Mouse (Mus musculus): ENCODE measurements at regions not wholly inside any gene's neighbourhood (a gene's known extent, or its start where the extent isn't known, plus 50 kb on each side); places are given as distances from the start of the nearest gene placed in this dataset.

GRCm38 (mm10) chr5:101524670-101525069, 140.1 kb downstream of the Nkx6-1 start:
- TF ChIP-seq POLR2A (IDR thresholded peaks at IDR 0.05; ENCODE audit: borderline replicate concordance, extremely low read depth, insufficient read depth, insufficient read length), result no peak
- DNase-seq (ENCODE audit: low spot score) (no peak), ATAC-seq (ENCODE audit: low FRiP score, low read depth) (no peak)
- Histone ChIP-seq H3K36me3 (ENCODE audit: control insufficient read depth, insufficient read depth, low read length) (no peaks in the 10 kb centered on the region), H3K9me3 (ENCODE audit: control insufficient read depth, low read length) (no peaks in the 10 kb centered on the region), H3K27ac (replicated peaks; ENCODE audit: low read depth, low read length) (no peak overlapping the region), H3K9ac (ENCODE audit: low read depth, low read length, severe bottlenecking) (no peak overlapping the region), H3K4me2 (replicated peaks; ENCODE audit: low read depth, low read length, severe bottlenecking) (no peak overlapping the region), H3K4me3 (replicated peaks; ENCODE audit: low read length) (no peak overlapping the region), H3K27me3 (ENCODE audit: control insufficient read depth, insufficient read depth, low read length) (no peaks in the 10 kb centered on the region), H3K4me1 (ENCODE audit: control insufficient read depth, insufficient read depth, low read length) (0 out of 2 replicates have a peak, but pooled peaks cover 6% of the 10 kb centered on the region)
- WGBS, result 17% methylated on average over 4 of the region's 4 CpGs

GRCm38 (mm10) chr5:101523902-101524301, 140.9 kb downstream of the Nkx6-1 start:
- Histone ChIP-seq H3K4me2 (replicated peaks; ENCODE audit: low read depth, low read length, severe bottlenecking) (peak overlapping the region; percentile 10; the same call in 1 of the 2 replicates), H3K9me3 (ENCODE audit: control insufficient read depth, low read length) (no peaks in the 10 kb centered on the region), H3K4me3 (replicated peaks; ENCODE audit: low read length) (no peak overlapping the region), H3K4me1 (ENCODE audit: control insufficient read depth, insufficient read depth, low read length) (0 out of 2 replicates have a peak, but pooled peaks cover 6% of the 10 kb centered on the region), H3K36me3 (ENCODE audit: control insufficient read depth, insufficient read depth, low read length) (no peaks in the 10 kb centered on the region), H3K27me3 (ENCODE audit: control insufficient read depth, insufficient read depth, low read length) (no peaks in the 10 kb centered on the region), H3K9ac (ENCODE audit: low read depth, low read length, severe bottlenecking) (no peak overlapping the region), H3K27ac (replicated peaks; ENCODE audit: low read depth, low read length) (no peak overlapping the region)
- DNase-seq (ENCODE audit: low spot score) (no peak), ATAC-seq (ENCODE audit: low FRiP score, low read depth) (no peak; the same call in 1 of the 2 replicates)
- WGBS, result 28% methylated on average over 7 of the region's 7 CpGs
- TF ChIP-seq POLR2A (IDR thresholded peaks at IDR 0.05; ENCODE audit: borderline replicate concordance, extremely low read depth, insufficient read depth, insufficient read length), result no peak

DNA sequence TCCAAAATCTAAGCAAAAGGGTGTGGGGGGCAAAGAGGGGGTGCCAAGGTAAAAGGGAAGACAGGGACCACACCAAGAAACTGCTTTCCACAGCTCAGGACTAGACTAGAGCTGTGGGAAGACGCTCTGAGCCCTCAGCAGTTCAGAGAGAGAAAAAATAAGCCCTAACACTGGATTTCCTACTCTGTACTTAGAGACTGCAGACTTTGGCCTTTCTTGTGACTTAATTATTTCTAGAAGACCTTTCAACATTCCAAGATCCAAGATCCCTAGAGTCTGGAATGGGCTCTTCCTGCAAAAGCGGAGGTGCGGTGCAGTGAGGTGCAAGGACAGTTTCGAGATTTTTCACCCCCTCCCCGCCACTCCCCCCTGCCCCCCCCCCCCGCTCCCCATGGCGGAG, 141.3 kb downstream of the Nkx6-1 start:
- Histone ChIP-seq H3K9ac (ENCODE audit: low read depth, low read length, severe bottlenecking) (no peak overlapping the region), H3K27ac (replicated peaks; ENCODE audit: low read depth, low read length) (no peak overlapping the region), H3K4me2 (replicated peaks; ENCODE audit: low read depth, low read length, severe bottlenecking) (peak overlapping the region; percentile 10; the same call in 1 of the 2 replicates), H3K4me1 (ENCODE audit: control insufficient read depth, insufficient read depth, low read length) (0 out of 2 replicates have a peak, but pooled peaks cover 6% of the 10 kb centered on the region), H3K27me3 (ENCODE audit: control insufficient read depth, insufficient read depth, low read length) (no peaks in the 10 kb centered on the region), H3K4me3 (replicated peaks; ENCODE audit: low read length) (no peak overlapping the region), H3K9me3 (ENCODE audit: control insufficient read depth, low read length) (no peaks in the 10 kb centered on the region), H3K36me3 (ENCODE audit: control insufficient read depth, insufficient read depth, low read length) (no peaks in the 10 kb centered on the region)
- DNase-seq (ENCODE audit: low spot score), result no peak
- 28% methylated on average over 7 of the region's 7 CpGs for WGBS
- no peak for ATAC-seq (ENCODE audit: low FRiP score, low read depth)
- TF ChIP-seq POLR2A (IDR thresholded peaks at IDR 0.05; ENCODE audit: borderline replicate concordance, extremely low read depth, insufficient read depth, insufficient read length), result no peak

- Histone ChIP-seq H3K4me2 (replicated peaks; ENCODE audit: low read depth, low read length, severe bottlenecking) (no peak overlapping the region), H3K27me3 (ENCODE audit: control insufficient read depth, insufficient read depth, low read length) (no peaks in the 10 kb centered on the region), H3K27ac (replicated peaks; ENCODE audit: low read depth, low read length) (no peak overlapping the region), H3K4me1 (ENCODE audit: control insufficient read depth, insufficient read depth, low read length) (0 out of 2 replicates have a peak, but pooled peaks cover 6% of the 10 kb centered on the region), H3K4me3 (replicated peaks; ENCODE audit: low read length) (no peak overlapping the region), H3K9ac (ENCODE audit: low read depth, low read length, severe bottlenecking) (no peak overlapping the region), H3K36me3 (ENCODE audit: control insufficient read depth, insufficient read depth, low read length) (no peaks in the 10 kb centered on the region), H3K9me3 (ENCODE audit: control insufficient read depth, low read length) (no peaks in the 10 kb centered on the region)
- WGBS, result 55% methylated on average over 9 of the region's 9 CpGs
- no peak for TF ChIP-seq POLR2A (IDR thresholded peaks at IDR 0.05; ENCODE audit: borderline replicate concordance, extremely low read depth, insufficient read depth, insufficient read length)
- no peak for ATAC-seq (ENCODE audit: low FRiP score, low read depth)
- no peak for DNase-seq (ENCODE audit: low spot score)
These were observed 143.7 kb downstream of the Nkx6-1 start for GRCm38 (mm10) chr5:101520935-101521655.

- Histone ChIP-seq H3K27ac (replicated peaks; ENCODE audit: low read depth, low read length) (no peak overlapping the region), H3K9me3 (ENCODE audit: control insufficient read depth, low read length) (no peaks in the 10 kb centered on the region), H3K36me3 (ENCODE audit: control insufficient read depth, insufficient read depth, low read length) (no peaks in the 10 kb centered on the region), H3K4me2 (replicated peaks; ENCODE audit: low read depth, low read length, severe bottlenecking) (no peak overlapping the region), H3K27me3 (ENCODE audit: control insufficient read depth, insufficient read depth, low read length) (no peaks in the 10 kb centered on the region), H3K4me3 (replicated peaks; ENCODE audit: low read length) (no peak overlapping the region), H3K4me1 (ENCODE audit: control insufficient read depth, insufficient read depth, low read length) (0 out of 2 replicates have a peak, but pooled peaks cover 4% of the 10 kb centered on the region), H3K9ac (ENCODE audit: low read depth, low read length, severe bottlenecking) (no peak overlapping the region)
- DNase-seq (ENCODE audit: low spot score), result no peak
- WGBS, result 47% methylated on average over 14 of the region's 14 CpGs
- ATAC-seq (ENCODE audit: low FRiP score, low read depth), result no peak
- no peak for TF ChIP-seq POLR2A (IDR thresholded peaks at IDR 0.05; ENCODE audit: borderline replicate concordance, extremely low read depth, insufficient read depth, insufficient read length)
These were observed 145.8 kb downstream of the Nkx6-1 start for GRCm38 (mm10) chr5:101518791-101519547.

Data from limb, embryonic 14.5 days (tissue).